Mouse (Mus musculus): ENCODE measurements around the gene Snx29. TPM values are rescaled to one million over a fixed set of nuclear protein-coding genes. Genes with fewer than 3 reads are reported as not detected.

The Snx29 gene
- polyA plus RNA-seq, 1 experiment from 2014 or later: 6.9 TPM

DNA sequence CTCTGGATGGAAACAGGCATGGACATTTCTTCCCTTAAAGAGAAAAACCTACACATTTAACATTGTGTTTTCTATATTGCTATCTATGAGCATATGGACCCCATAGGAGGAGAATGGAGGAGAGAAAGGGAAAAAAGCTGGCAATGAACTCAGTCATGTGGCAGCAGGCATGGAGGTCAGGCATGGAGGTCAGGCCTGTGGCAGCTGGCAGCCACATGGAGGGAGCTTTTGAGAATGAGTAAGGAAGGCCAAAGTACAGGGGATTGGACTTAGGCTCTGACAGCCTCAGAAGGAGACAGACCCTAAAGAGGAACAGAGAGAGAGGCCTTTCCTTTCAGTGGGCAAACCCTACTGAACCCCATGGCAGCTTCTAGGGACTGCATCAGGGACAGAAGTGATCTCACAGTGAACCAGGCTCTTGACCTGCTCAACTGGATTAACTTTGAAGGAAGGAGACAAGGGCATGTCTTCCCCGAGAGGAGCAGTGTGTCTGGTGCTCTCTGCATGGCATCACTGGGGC, 325.5 kb downstream of the Snx29 start:
- H3K4me1 ChIP-seq (replicated peaks; ENCODE audit: insufficient read depth, low read length): 0 out of 2 replicates have a peak, but pooled peaks cover 2% of the 10 kb centered on the region
- no peak for TF ChIP-seq CTCF (IDR thresholded peaks at IDR 0.05; ENCODE audit: low read depth)
- H3K9me3 ChIP-seq (replicated peaks; ENCODE audit: low read length): no peaks in the 10 kb centered on the region
- H3K36me3 ChIP-seq (ENCODE audit: insufficient read depth, low read length): no peaks in the 10 kb centered on the region
- no peak overlapping the region for H3K4me3 ChIP-seq (replicated peaks; ENCODE audit: low read depth, low read length)
- DNase-seq (ENCODE audit: low spot score) (no peak), ATAC-seq (replicated peaks; ENCODE audit: low FRiP score, low read depth) (peak; percentile 69)
- WGBS: 81% methylated on average over 1 of the region's 1 CpGs
- H3K27me3 ChIP-seq (ENCODE audit: insufficient read depth, low read length): no peaks in the 10 kb centered on the region
- H3K27ac ChIP-seq: no peak overlapping the region
- H3K9ac ChIP-seq (ENCODE audit: low read depth, low read length): no peak overlapping the region
- H3K4me2 ChIP-seq (ENCODE audit: low read length): no peak overlapping the region

DNA sequence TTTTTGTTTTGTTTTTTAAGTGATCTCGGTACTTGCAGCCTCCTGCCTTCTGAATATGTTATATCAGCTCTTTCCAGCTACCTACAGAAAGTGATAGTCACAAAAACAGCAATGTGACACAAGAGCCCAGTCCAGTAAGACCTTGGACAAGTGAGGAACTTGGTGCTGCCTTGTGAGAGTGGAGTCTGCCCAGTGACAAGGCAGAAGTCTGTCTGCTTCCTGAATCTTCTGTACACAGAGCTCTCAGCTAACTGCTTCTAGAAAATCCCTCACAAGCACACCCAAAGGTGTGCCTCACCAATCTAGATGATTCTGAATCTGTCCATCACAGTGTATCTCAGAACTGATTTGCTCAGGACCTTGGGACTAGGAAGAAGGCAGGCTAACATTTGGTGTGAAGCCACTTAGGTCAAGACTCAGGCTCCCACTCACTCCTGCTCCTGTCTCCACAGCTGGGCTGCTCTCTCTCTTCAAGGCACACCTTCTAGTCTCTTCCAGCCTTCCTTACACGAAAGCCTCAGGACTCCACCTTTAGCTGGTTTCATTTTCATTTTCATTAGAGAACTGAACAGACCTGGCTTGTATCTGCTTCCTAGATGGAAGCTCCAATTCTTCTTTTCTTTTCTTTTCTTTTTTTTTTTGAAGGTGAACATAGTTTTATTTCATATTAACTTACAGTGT, 330.1 kb downstream of the Snx29 start:
- no peak for DNase-seq (ENCODE audit: low spot score)
- no peak overlapping the region for H3K4me3 ChIP-seq (replicated peaks; ENCODE audit: low read depth, low read length)
- H3K9me3 ChIP-seq (replicated peaks; ENCODE audit: low read length): no peaks in the 10 kb centered on the region
- H3K9ac ChIP-seq (ENCODE audit: low read depth, low read length): no peak overlapping the region
- H3K27me3 ChIP-seq (ENCODE audit: insufficient read depth, low read length): no peaks in the 10 kb centered on the region
- H3K4me1 ChIP-seq (replicated peaks; ENCODE audit: insufficient read depth, low read length): no peaks in the 10 kb centered on the region
- no peak for TF ChIP-seq CTCF (IDR thresholded peaks at IDR 0.05; ENCODE audit: low read depth)
- WGBS: 80% methylated on average over 2 of the region's 2 CpGs
- H3K27ac ChIP-seq: no peak overlapping the region
- no peak overlapping the region for H3K4me2 ChIP-seq (ENCODE audit: low read length)
- ATAC-seq (replicated peaks; ENCODE audit: low FRiP score, low read depth): no peak
- H3K36me3 ChIP-seq (ENCODE audit: insufficient read depth, low read length): no peaks in the 10 kb centered on the region

- ATAC-seq (replicated peaks; ENCODE audit: low FRiP score, low read depth) (no peak), DNase-seq (ENCODE audit: low spot score) (no peak)
- no peak overlapping the region for H3K4me2 ChIP-seq (ENCODE audit: low read length)
- H3K9me3 ChIP-seq (replicated peaks; ENCODE audit: low read length): no peaks in the 10 kb centered on the region
- H3K27me3 ChIP-seq (ENCODE audit: insufficient read depth, low read length): no peaks in the 10 kb centered on the region
- H3K27ac ChIP-seq: no peak overlapping the region
- 86% methylated on average over 3 of the region's 3 CpGs for WGBS
- TF ChIP-seq CTCF (IDR thresholded peaks at IDR 0.05; ENCODE audit: low read depth): no peak
- H3K4me3 ChIP-seq (replicated peaks; ENCODE audit: low read depth, low read length): no peak overlapping the region
- no peaks in the 10 kb centered on the region for H3K4me1 ChIP-seq (replicated peaks; ENCODE audit: insufficient read depth, low read length)
- no peak overlapping the region for H3K9ac ChIP-seq (ENCODE audit: low read depth, low read length)
- no peaks in the 10 kb centered on the region for H3K36me3 ChIP-seq (ENCODE audit: insufficient read depth, low read length)
Observed at GRCm38 (mm10) chr16:11655893-11656292, 333.2 kb downstream of the Snx29 start.

DNA sequence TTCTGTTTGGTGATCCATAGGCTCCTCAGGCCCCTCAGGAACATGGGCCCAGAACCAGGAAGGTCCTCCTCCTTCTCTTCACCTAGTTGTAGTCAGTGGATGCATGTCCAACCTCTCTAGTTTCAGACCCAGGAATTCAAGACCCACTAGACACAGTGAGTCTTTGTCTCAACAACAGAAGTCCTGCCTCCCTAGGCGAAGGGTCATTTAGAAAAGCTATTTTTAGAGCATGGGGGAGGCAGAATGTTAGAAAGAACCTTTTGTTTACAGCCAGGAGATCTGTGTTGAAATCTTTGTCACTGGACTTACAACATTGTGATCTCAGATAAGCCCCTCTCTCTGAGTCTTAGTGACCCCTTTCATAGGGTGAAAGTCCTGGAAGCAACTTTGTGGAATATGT, 334.4 kb downstream of the Snx29 start:
- no peak overlapping the region for H3K9ac ChIP-seq (ENCODE audit: low read depth, low read length)
- no peak overlapping the region for H3K27ac ChIP-seq
- no peak for TF ChIP-seq CTCF (IDR thresholded peaks at IDR 0.05; ENCODE audit: low read depth)
- WGBS: 44% methylated on average over 1 of the region's 1 CpGs
- no peaks in the 10 kb centered on the region for H3K4me1 ChIP-seq (replicated peaks; ENCODE audit: insufficient read depth, low read length)
- no peak overlapping the region for H3K4me2 ChIP-seq (ENCODE audit: low read length)
- no peak for ATAC-seq (replicated peaks; ENCODE audit: low FRiP score, low read depth)
- no peak for DNase-seq (ENCODE audit: low spot score)
- H3K36me3 ChIP-seq (ENCODE audit: insufficient read depth, low read length): no peaks in the 10 kb centered on the region
- no peaks in the 10 kb centered on the region for H3K27me3 ChIP-seq (ENCODE audit: insufficient read depth, low read length)
- H3K4me3 ChIP-seq (replicated peaks; ENCODE audit: low read depth, low read length): no peak overlapping the region
- no peaks in the 10 kb centered on the region for H3K9me3 ChIP-seq (replicated peaks; ENCODE audit: low read length)

DNA sequence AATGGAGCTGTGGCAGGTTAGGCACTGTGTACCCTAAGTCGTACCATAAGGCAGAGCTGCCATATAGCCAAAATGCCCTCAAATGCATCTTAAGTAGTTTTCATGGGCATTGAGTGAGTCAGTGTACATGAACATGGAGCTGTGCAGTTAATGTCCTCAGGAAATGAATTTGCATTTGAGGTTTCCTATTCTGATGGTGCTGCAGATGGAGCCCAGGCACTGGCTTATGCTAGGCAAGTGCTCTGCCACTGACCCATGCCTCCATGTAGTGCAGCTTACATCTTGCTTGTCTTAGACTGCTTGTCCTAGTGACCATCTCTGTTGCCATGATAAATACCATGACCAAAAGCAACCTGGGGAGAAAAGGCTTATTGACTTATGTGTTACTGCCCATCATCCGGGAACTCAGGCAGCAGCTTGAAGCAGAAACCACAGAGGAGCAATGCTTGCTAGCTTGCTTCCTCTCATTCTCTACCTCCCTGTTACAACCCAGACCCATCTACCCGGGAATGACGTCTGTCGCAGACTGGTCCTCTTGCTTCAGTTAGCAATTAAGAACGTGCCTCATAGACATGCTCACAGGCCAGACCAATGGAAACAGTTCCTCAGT, 336.5 kb downstream of the Snx29 start:
- H3K27me3 ChIP-seq (ENCODE audit: insufficient read depth, low read length): no peaks in the 10 kb centered on the region
- ATAC-seq (replicated peaks; ENCODE audit: low FRiP score, low read depth) (no peak), DNase-seq (ENCODE audit: low spot score) (no peak)
- H3K4me2 ChIP-seq (ENCODE audit: low read length): no peak overlapping the region
- WGBS: 90% methylated on average over 6 of the region's 6 CpGs
- H3K4me1 ChIP-seq (replicated peaks; ENCODE audit: insufficient read depth, low read length): no peaks in the 10 kb centered on the region
- no peak for TF ChIP-seq CTCF (IDR thresholded peaks at IDR 0.05; ENCODE audit: low read depth)
- no peak overlapping the region for H3K27ac ChIP-seq
- no peak overlapping the region for H3K9ac ChIP-seq (ENCODE audit: low read depth, low read length)
- no peak overlapping the region for H3K4me3 ChIP-seq (replicated peaks; ENCODE audit: low read depth, low read length)
- no peaks in the 10 kb centered on the region for H3K36me3 ChIP-seq (ENCODE audit: insufficient read depth, low read length)
- H3K9me3 ChIP-seq (replicated peaks; ENCODE audit: low read length): no peaks in the 10 kb centered on the region

- no peaks in the 10 kb centered on the region for H3K36me3 ChIP-seq (ENCODE audit: insufficient read depth, low read length)
- no peak overlapping the region for H3K4me3 ChIP-seq (replicated peaks; ENCODE audit: low read depth, low read length)
- no peak overlapping the region for H3K27ac ChIP-seq
- H3K27me3 ChIP-seq (ENCODE audit: insufficient read depth, low read length): no peaks in the 10 kb centered on the region
- no peak for DNase-seq (ENCODE audit: low spot score)
- no peak for ATAC-seq (replicated peaks; ENCODE audit: low FRiP score, low read depth)
- H3K9me3 ChIP-seq (replicated peaks; ENCODE audit: low read length): no peaks in the 10 kb centered on the region
- 83% methylated on average over 13 of the region's 13 CpGs for WGBS
- no peak overlapping the region for H3K9ac ChIP-seq (ENCODE audit: low read depth, low read length)
- no peak for TF ChIP-seq CTCF (IDR thresholded peaks at IDR 0.05; ENCODE audit: low read depth)
- no peak overlapping the region for H3K4me2 ChIP-seq (ENCODE audit: low read length)
- no peaks in the 10 kb centered on the region for H3K4me1 ChIP-seq (replicated peaks; ENCODE audit: insufficient read depth, low read length)
Observed at GRCm38 (mm10) chr16:11664896-11665705, 342.4 kb downstream of the Snx29 start.

All from kidney, postnatal 0 days (tissue).